Mouse (Mus musculus): ENCODE data around the gene Cry2. TPM values are rescaled to one million over a fixed set of nuclear protein-coding genes. Genes with fewer than 3 reads are reported as not detected.
"Not testable (repeated sequence)": the region's sequence is repeated elsewhere in the genome, so short reads cannot be mapped to it uniquely, and the experiment has no call there.

Cry2 gene
- 10 to 100 TPM; 38.4 to 47.8 TPM for total RNA-seq (2021)
- long read RNA-seq, experiment 1, partial matches to known transcripts: 4 of 20 reads
- long read RNA-seq, experiment 1, other reads (novel, unspliced or antisense): 11 of 20 reads
- long read RNA-seq, experiment 2, partial matches to known transcripts: 1 of 8 reads
- long read RNA-seq, experiment 2, other reads (novel, unspliced or antisense): 3 of 8 reads

DNA sequence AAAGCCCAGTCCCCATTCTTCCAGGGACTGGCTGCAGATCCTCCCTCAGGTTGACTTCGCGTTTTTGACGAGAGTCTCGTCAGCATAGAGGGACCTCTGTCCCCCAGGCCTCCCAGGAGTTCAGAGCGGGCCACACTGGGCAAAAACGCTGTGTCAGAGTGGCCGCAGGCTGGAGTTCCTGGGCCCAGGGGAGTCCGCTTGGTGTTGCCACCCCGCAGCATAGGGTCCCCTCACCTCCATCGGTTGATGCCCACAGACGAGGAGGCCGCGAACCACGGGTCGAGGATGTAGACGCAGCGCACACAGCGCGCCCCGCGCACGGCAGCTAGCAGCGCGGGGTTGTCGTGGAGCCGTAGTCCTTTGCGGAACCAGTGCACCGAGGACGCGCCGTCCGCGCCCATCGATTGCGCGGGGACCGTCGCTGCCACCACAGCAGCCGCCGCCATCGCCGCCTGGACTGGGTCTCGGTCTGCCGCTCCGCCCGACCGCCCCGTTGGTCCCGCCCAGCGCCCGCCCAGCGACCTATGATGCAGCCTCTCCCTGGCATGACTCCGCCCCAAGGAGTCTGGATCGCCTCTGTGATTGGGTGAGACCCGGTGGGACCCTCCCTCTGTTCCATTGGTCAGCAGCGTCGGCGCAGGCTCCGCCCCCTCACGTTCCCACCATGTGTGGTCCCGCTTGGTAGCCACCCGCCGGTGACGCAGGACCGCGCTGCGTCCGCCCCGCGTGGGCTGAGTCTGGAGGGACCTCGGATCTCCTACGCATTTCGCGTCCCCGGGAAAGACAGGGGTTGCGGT is at the start of gene Cry2:
Cry2 (minus strand) TSS at position 466 of the 797 bp plus-strand sequence.
- DNase-seq: peak; percentile 99

DNA sequence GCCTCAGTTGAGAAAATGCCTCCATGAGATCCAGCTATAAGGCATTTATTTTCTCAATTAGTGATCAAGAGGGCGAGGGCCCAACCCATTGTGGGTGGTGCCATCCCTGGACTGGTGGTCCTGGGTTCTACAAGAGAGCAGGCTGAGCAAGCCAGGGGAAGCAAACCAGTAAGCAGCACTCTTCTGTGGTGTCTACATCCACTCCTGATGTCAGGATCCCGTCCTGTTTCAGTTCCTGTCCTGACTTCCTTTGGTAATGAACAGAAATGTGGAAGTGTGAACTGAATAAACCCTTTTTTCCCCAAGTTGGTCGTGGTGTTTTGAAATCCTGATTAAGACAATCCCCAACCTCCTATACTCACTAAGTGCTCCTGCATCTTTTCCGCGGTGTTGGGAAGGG is 49.7 kb upstream of the Cry2 start:
- no peak for DNase-seq

DNA sequence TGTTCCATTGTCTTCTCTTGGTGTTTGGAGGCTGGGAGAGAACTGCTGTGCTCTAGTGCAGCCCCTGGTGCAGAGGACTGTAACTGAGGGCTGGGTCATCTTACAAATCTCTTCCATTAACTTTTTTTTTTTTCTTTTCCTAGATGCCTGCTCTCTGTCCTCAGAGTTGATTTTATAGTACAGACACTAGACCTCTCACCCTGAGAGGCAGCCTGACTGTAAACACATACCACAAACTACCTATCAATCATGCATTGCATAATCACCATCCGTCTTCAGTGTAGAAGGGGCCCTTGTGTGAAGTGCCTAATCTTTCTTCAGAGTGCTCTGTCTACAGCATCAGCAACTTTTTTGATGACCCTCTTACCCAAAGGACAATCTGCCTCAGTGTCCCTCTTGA is 48.7 kb upstream of the Cry2 start:
- DNase-seq: no peak

DNA sequence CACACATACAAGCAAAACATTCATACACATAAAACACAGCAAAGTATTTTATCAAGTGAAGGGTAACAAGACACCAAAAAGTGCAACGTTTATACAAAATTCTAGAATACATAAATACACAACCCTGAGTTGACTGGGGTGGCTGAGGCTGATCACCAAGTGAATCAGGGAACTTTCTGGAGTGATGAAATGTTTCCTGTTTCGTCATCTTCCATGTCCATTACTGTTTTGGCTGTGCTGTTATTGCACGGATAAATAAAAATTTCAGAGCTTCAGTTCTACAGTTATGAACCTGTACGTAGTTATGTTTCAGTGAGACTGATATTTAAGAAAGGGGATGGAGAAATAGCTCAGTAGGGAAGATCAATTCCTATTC is 44.5 kb upstream of the Cry2 start:
- DNase-seq: no peak

DNA sequence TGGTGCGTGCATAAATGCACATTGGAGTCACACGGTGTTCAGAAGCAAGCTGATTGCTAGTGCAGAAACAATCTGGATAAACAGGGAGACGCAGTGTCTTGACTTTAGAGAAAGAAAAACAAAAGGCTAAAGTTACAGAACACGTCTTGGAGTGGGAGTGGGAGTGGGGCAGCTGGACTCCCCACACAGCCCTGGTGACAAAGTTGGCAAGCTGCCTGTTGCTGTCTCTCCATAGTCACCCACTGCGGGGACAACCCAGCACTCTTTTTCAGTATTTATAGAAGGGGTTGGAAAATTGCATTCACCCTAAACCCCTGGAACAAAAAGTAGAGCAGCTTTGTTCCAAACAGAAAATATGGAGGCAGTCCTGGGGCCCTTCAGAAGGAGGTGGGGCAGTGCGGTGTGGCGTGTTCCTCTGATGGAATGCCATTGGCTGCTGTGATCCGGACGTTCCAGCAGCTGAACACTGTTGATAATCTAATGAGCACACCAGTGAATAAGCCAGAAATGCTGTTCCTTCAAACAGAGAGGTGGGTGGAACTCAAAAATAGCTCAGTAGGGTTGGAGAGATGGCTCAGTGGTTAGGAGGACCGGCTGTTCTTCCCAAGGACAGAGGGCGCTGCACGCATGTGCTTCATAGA is 43.9 kb upstream of the Cry2 start:
- DNase-seq: no peak

GRCm38 (mm10) chr2:92476580-92476979 is 42.7 kb upstream of the Cry2 start:
- not testable (repeated sequence) for DNase-seq

GRCm38 (mm10) chr2:92475711-92476110 is 41.9 kb upstream of the Cry2 start:
- DNase-seq: no peak

GRCm38 (mm10) chr2:92474920-92475319 is 41.1 kb upstream of the Cry2 start:
- DNase-seq: no peak

- no peak for DNase-seq
These were observed 38.2 kb upstream of the Cry2 start for GRCm38 (mm10) chr2:92471886-92472670.

- DNase-seq: no peak
These were observed 30.8 kb upstream of the Cry2 start for GRCm38 (mm10) chr2:92464690-92465089.

GRCm38 (mm10) chr2:92461215-92461614 is 27.4 kb upstream of the Cry2 start:
- no peak for DNase-seq

DNA sequence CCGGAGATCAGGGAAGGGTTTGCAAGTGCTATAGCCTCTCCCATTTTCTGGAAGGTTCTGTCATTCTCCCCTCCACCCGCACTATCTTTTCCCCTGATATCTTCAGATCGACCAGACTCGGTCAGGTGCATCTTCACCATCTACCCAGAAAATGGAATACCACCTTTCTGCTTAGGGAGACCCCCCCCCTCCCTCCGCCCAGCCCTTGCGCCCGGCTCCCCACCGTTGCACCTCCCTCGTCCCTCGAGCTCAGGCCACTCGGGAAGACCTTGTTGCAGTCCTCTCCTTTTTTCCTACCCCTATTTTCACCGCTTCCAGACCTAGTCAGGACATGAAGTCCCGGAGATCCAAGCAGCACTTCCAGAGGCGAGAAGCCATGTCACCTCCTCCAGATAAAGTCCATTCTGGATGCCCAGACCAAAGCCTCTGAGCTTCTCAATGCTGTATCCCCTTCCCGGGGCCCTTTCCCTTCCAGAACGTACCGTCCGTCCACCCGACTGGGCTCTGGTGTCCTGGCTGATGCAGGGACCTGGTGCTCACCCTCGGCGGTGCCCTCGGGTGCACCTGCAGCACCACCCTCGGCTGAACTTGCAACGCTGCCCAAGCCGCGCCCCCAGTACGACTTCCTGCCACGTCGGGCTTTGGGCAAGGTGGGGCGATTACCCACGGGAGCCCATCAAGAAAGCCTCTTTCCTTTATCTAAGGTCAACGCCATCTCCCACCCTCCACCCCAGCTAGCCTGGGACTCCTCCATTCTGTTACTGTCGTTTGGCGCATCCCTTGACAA is 26.3 kb upstream of the Cry2 start, which contains the start of gene Slc35c1:
Slc35c1 (minus strand) TSS at position 618 of the 787 bp plus-strand sequence.
- peak; percentile 43 to 58 for DNase-seq

DNA sequence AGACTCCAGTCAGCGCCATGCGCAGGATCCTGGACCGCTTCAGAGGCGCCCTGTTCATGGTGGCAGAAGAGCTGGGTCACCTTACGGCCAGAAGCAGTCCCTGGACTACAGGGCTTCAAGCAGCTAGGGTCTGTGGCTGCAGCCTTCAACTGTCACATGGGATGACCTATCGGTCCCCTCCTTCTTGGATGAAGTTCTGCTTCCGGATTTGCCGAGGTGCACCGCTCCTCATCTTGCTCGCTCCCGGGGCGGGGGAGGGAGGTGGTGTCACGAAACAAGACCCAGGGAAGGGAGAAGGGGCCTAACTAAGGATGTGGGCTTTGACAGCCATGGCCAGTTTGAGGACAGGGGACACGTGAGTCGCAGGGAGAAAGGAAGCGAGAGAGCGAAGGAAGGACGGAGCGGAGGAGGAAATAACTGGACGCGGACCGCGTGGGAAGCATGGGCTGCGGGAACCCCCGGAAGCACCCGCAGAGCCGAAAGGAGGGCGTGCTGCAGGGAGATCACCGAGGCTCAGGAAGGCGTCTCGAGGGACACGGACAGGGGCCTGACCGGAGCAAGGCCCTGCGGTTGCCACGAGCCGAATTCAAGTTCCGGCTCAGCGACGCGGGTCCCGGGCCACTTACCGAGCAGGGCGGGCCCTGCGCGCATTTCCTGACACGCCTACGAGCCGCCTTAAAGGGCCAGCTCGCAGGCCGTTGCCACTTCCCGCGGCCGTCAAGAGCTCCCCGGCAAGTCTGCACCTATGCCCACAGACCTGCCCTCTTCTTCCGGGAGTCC is 25.5 kb upstream of the Cry2 start:
- peak; percentile 89 to 92 for DNase-seq

- DNase-seq: no peak
These were observed 24.6 kb upstream of the Cry2 start for GRCm38 (mm10) chr2:92458481-92458880.

GRCm38 (mm10) chr2:92456970-92457530 is 23.2 kb upstream of the Cry2 start:
- peak in 1 of 2 experiments; percentile 33 for DNase-seq

DNA sequence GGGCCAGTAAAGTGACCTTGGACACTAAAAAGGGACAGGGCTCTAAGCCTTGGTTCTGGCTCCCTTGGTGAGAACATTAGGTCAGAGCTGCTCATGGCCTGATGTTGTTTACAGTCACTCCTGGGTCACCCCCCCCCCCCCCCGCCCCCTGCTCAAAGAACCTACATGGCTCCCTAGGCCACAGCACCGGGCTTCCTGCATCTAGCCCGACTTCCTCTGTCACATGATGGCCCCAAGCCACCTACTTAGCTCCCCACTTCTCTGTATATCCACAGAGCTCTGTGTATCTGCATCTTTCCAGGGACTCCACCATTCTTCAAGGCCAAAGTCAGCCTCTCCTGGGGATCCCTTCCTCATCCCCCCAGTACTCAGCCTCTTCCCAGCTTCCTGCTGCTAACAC is 21.9 kb upstream of the Cry2 start:
- DNase-seq: no peak

- no peak for DNase-seq
These were observed 20.3 kb upstream of the Cry2 start for GRCm38 (mm10) chr2:92454166-92454565.

DNA sequence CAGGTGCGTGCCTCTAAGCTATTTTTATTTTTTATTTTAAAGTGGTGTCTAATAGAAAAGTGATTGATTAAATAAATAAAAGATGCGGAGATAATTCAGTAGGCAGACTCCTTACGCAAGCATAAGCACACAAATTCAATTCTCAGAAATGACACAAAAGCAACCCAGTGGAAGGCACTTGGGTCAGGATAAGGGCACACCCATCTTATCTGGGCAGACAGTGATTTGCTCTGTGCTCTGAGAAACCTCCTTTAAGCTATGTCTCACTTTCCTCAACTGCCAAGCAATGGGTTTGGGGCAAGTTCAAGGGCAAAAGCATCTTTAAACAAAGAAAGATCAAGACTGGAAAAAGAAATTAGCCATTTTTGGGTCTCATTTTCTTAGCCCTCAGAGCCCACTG is 17.3 kb upstream of the Cry2 start:
- no peak for DNase-seq

DNA sequence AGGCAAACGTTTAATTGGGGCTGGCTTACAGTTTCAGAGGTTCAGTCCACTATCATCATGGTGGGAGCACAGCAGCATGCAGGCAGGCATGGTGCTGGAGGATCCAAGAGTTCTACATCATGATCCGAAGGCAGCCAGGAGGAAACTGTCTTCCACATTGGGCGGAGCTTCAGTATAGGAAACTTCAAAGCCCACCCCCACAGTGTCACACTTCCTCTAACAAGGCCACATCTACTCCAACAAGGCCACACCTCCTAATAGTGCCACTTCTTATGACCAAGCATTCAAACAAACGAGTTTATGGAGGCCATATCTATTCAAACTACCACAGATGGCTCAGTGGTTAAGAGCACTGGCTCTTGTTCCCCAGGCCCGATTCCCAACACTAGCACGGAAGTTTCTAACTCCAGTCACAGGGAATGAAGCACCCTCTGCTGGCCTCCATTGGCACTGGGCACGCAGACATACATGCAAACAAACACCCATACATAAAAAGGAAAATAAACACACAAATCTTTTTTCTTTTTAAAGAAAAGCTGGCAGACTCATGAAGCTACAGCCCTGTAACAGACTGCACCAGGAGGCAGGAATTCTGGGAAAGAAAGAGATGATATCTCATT is 13.4 kb upstream of the Cry2 start:
- no peak for DNase-seq

- no peak for DNase-seq
These were observed 12.8 kb upstream of the Cry2 start for GRCm38 (mm10) chr2:92446656-92447055.

All from adrenal gland, postnatal 36 days (tissue).